Mouse (Mus musculus) intestine, embryonic 15.5 days (tissue): ENCODE measurements at regions not wholly inside any gene's neighbourhood (a gene's known extent, or its start where the extent isn't known, plus 50 kb on each side); places are given as distances from the start of the nearest gene placed in this dataset.

ENCODE experiments used
- ATAC-seq: fragments of 200-750 bp; cut with Nextera tagmentation; 2 replicates; pipeline ENCODE4 v1.8.0; 2017; ENCODE audit warnings: moderate TSS enrichment, moderate library complexity
- H3K27ac ChIP-seq: fragments of 300-500 bp; sonication (generic); 2 replicates; pipeline ENCODE4 v1.5.1; 2015; ENCODE audit warnings: mild to moderate bottlenecking, inconsistent platforms
- H3K27me3 ChIP-seq: fragments of 300-500 bp; sonication (generic); replicated peaks from 2 replicates; pipeline ENCODE4 v1.6.1; 2015; ENCODE audit warnings: inconsistent platforms
- H3K36me3 ChIP-seq: fragments of 300-500 bp; sonication (generic); 2 replicates; pipeline ENCODE4 v1.6.1; 2015; ENCODE audit warnings: inconsistent platforms
- H3K4me1 ChIP-seq: fragments of 300-500 bp; sonication (generic); replicated peaks from 2 replicates; pipeline ENCODE4 v1.6.1; 2015; ENCODE audit warnings: inconsistent platforms
- H3K4me2 ChIP-seq: fragments of 300-500 bp; sonication (generic); replicated peaks from 2 replicates; pipeline ENCODE4 v1.6.1; 2015; ENCODE audit warnings: mild to moderate bottlenecking, inconsistent platforms
- H3K4me3 ChIP-seq: fragments of 300-500 bp; sonication (generic); replicated peaks from 2 replicates; pipeline ENCODE4 v1.5.1; 2015; ENCODE audit warnings: inconsistent platforms
- H3K9ac ChIP-seq: fragments of 300-500 bp; sonication (generic); 2 replicates; pipeline ENCODE4 v1.6.1; 2015; ENCODE audit warnings: inconsistent platforms
- H3K9me3 ChIP-seq: fragments of 300-500 bp; sonication (generic); 2 replicates; pipeline ENCODE4 v1.6.1; 2016; ENCODE audit warnings: inconsistent platforms
- WGBS: fragments of 180-500 bp; shearing (Covaris S2); methylation state at CpG from one replicate; pipeline ENCODE4 v1.1.7; 2015; 5-methylcytosine and 5-hydroxymethylcytosine counted together

- 81% methylated on average over 3 of the region's 3 CpGs for WGBS
Observed at GRCm38 (mm10) chr6:66151786-66152185, 199.4 kb downstream of the 4930544G11Rik start.

DNA sequence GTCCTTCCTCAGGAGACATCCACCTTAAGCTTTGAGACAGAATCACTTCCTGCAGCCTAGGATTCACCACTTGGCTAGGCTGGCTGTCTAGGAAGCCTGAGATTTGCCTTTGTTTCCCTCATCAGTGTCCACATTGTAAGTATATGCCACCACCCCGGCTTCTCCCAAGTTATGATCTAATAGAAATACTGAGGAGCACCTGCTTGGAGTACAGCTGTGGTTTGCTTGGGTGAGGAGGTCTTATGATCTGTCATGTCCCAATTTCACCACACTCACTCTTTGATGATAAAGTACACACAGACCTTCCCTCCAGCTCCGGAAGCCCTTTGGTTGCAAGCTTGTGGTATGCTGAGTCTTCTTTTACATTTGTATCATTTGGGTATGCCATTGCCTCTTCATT is 202.4 kb downstream of the 4930544G11Rik start:
- Histone ChIP-seq H3K4me1 (no peaks in the 10 kb centered on the region), H3K27ac (no peak overlapping the region), H3K27me3 (no peaks in the 10 kb centered on the region), H3K36me3 (no peaks in the 10 kb centered on the region), H3K4me3 (no peak overlapping the region), H3K4me2 (no peak overlapping the region), H3K9ac (no peak overlapping the region), H3K9me3 (no peaks in the 10 kb centered on the region)
- ATAC-seq, result no peak
- 90% methylated on average over 2 of the region's 2 CpGs for WGBS

More at GRCm38 (mm10) chr6:66151786-66152185, 199.4 kb downstream of the 4930544G11Rik start:
- no peak overlapping the region for H3K4me2 ChIP-seq
- no peak for ATAC-seq
- H3K4me1 ChIP-seq, result no peaks in the 10 kb centered on the region
- H3K27me3 ChIP-seq, result no peaks in the 10 kb centered on the region
- H3K27ac ChIP-seq, result no peak overlapping the region
- no peak overlapping the region for H3K9ac ChIP-seq
- no peak overlapping the region for H3K4me3 ChIP-seq
- no peaks in the 10 kb centered on the region for H3K9me3 ChIP-seq
- H3K36me3 ChIP-seq, result no peaks in the 10 kb centered on the region

GRCm38 (mm10) chr6:66160805-66161204 is 208.4 kb downstream of the 4930544G11Rik start:
- H3K9me3 ChIP-seq, result no peaks in the 10 kb centered on the region
- 47% methylated on average over 2 of the region's 2 CpGs for WGBS
- no peak overlapping the region for H3K4me3 ChIP-seq
- H3K4me2 ChIP-seq, result no peak overlapping the region
- no peak overlapping the region for H3K9ac ChIP-seq
- H3K4me1 ChIP-seq, result no peaks in the 10 kb centered on the region
- H3K27me3 ChIP-seq, result no peaks in the 10 kb centered on the region
- no peak overlapping the region for H3K27ac ChIP-seq
- H3K36me3 ChIP-seq, result no peaks in the 10 kb centered on the region
- no peak for ATAC-seq

DNA sequence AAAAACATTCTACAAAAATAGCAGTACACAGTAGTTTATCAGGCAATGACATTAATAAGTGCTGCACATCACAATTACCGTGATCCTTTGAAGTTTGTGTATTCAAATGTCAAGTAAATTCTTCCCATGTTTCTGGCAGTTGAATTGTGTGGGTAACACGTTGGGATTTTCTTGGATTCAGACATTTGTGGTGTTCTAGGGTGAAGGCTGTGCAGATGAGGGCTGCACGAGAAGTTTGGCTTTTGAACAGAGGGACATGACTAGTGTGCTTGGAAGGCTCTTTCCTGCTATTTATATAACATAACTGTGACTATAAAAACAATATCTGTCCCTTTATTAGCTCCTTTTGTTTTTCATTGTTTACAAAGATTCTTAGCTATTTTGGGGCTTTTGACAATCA is 216.5 kb downstream of the 4930544G11Rik start:
- Histone ChIP-seq H3K27me3 (no peaks in the 10 kb centered on the region), H3K27ac (no peak overlapping the region), H3K9ac (no peak overlapping the region), H3K36me3 (no peaks in the 10 kb centered on the region), H3K4me2 (no peak overlapping the region), H3K4me3 (no peak overlapping the region), H3K4me1 (no peaks in the 10 kb centered on the region), H3K9me3 (no peaks in the 10 kb centered on the region)
- 60% methylated on average over 3 of the region's 3 CpGs for WGBS
- no peak for ATAC-seq

DNA sequence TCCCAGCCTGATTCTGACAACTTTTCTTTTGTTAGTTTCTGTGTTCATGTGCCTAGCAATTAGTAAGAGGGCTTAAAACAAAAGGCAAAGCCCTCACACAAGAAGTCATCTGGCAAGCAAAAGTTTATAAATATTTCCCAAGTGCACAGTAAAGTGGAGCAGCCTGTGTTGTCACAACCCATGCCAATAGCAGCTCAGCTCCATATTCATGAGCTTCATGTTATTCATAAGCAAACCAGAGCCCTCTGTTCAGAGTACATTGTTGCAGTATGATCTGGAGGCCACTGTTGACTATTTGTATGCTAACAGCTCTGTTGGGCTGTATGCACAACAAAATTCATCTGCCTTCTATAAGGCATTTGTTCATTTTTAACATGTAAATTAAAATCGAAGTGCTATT is 245.6 kb downstream of the 4930544G11Rik start:
- no peaks in the 10 kb centered on the region for H3K36me3 ChIP-seq
- no peak overlapping the region for H3K4me3 ChIP-seq
- WGBS, result 68% methylated on average over 1 of the region's 1 CpGs
- H3K9ac ChIP-seq, result no peak overlapping the region
- no peak overlapping the region for H3K4me2 ChIP-seq
- no peak for ATAC-seq
- H3K9me3 ChIP-seq, result no peaks in the 10 kb centered on the region
- H3K27me3 ChIP-seq, result no peaks in the 10 kb centered on the region
- peaks cover 5% of the 10 kb centered on the region; the same call in 1 of the 2 replicates for H3K4me1 ChIP-seq
- H3K27ac ChIP-seq, result no peak overlapping the region

DNA sequence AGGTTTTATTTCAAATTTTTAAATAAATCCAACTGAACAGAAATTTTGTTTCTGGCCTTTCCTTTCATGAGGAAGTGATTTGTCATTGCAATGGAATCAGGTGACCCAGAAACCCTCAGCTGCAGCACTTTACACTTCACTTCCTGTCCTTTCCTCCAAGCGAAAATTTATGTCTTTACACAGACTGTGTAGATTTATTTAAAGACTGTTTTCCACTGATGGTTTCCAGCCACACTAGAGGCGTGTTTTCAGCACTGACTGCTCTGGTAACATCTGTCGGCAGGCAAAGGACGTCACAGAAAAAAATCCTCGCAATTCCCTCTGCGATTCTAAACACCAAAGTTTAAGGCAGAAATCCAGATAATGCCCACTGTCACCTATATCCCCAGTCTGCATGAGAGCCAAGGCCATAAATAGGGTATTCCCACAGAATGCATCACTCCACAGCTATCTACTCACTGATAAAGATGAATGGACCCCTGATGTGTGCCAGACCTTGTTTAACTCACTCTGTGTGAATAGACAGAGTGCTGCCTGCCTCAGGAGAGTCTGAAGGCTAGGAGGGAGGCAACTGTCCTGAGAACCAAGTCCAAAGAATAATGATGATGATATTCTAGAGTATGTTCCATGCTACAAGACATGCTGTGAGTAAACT is 247.9 kb downstream of the 4930544G11Rik start:
- Histone ChIP-seq H3K4me3 (no peak overlapping the region), H3K4me2 (no peak overlapping the region), H3K4me1 (peaks cover 5% of the 10 kb centered on the region; the same call in 1 of the 2 replicates), H3K9me3 (no peaks in the 10 kb centered on the region), H3K27me3 (no peaks in the 10 kb centered on the region), H3K36me3 (no peaks in the 10 kb centered on the region), H3K9ac (no peak overlapping the region), H3K27ac (peak overlapping the region; percentile 54; the same call in 1 of the 2 replicates)
- 26% methylated on average over 6 of the region's 6 CpGs for WGBS
- ATAC-seq, result peak; percentile 67; the same call in 1 of the 2 replicates

- WGBS, result 54% methylated on average over 5 of the region's 5 CpGs
- H3K9me3 ChIP-seq, result no peaks in the 10 kb centered on the region
- ATAC-seq, result no peak
- no peak overlapping the region for H3K27ac ChIP-seq
- H3K4me2 ChIP-seq, result no peak overlapping the region
- H3K4me1 ChIP-seq, result no peaks in the 10 kb centered on the region
- no peaks in the 10 kb centered on the region for H3K27me3 ChIP-seq
- no peaks in the 10 kb centered on the region for H3K36me3 ChIP-seq
- H3K9ac ChIP-seq, result no peak overlapping the region
- H3K4me3 ChIP-seq, result no peak overlapping the region
Observed at GRCm38 (mm10) chr6:66206197-66206925, 254.0 kb downstream of the 4930544G11Rik start.

DNA sequence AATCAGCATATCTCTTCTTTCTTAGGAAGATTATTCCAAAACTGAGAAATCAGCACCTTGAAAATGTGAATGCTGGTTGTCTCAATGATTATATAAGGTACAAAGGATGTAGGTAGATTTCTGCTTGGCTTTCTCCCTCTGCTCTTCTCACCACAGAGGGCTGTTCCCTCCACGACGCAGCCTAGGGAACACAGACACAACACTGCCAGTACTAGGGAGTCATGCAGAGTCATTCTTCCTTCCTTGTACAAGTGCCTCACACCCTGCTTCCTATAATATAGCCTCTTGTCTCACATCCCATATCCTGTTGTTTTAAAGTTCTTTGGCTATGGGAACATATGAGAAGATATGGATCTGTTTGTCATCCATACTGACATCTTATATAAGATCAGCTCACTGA is 265.1 kb downstream of the 4930544G11Rik start:
- H3K4me1 ChIP-seq, result no peaks in the 10 kb centered on the region
- H3K4me2 ChIP-seq, result no peak overlapping the region
- 59% methylated on average over 2 of the region's 2 CpGs for WGBS
- no peaks in the 10 kb centered on the region for H3K27me3 ChIP-seq
- no peak for ATAC-seq
- H3K27ac ChIP-seq, result no peak overlapping the region
- no peak overlapping the region for H3K9ac ChIP-seq
- no peaks in the 10 kb centered on the region for H3K36me3 ChIP-seq
- no peak overlapping the region for H3K4me3 ChIP-seq
- no peaks in the 10 kb centered on the region for H3K9me3 ChIP-seq

GRCm38 (mm10) chr6:66224164-66224903 is 271.9 kb downstream of the 4930544G11Rik start:
- Histone ChIP-seq H3K27me3 (no peaks in the 10 kb centered on the region), H3K27ac (no peak overlapping the region), H3K9me3 (no peaks in the 10 kb centered on the region), H3K9ac (no peak overlapping the region), H3K4me1 (no peaks in the 10 kb centered on the region), H3K4me2 (no peak overlapping the region), H3K4me3 (no peak overlapping the region), H3K36me3 (no peaks in the 10 kb centered on the region)
- WGBS, result 54% methylated on average over 4 of the region's 4 CpGs
- no peak; the same call in 1 of the 2 replicates for ATAC-seq

DNA sequence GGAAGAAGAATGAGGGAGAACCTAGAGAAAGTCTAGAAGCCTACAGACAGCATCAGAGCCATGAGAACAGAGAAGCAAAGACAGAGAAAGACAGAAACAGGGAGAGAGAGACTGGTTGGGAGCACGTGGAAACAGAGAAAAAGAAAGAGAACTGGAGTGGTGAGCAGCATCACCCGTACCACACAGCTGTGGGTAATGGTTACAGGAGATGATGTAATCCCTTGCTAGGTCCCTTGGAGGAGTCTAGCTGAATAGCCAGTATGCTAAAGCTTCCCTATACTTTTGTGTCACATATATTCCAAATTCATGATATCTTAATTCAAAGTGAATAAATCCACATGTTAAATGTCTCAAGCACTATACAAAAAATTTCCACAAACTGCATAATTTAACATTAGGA is 284.0 kb downstream of the 4930544G11Rik start:
- H3K4me2 ChIP-seq, result no peak overlapping the region
- 52% methylated on average over 2 of the region's 2 CpGs for WGBS

DNA sequence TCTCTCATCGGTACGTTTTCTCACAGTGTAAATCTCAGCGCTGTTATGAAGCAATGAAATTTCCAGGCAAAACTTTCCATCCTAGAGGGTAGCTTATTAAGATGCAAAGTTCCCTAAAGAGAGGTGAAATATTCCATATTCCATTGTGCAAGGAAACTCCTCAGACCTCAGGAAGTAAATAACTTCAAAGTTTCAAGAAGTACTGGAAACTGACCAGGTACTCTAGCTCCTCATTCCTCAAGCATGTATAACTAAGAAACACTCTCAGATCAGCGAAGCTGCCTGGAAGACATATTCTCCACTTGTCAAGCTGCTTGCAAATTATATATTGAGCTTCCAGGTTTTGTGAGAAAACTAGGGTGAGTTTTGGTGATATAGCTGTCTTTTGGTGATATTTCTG is 279.8 kb upstream of the Mad2l1 start:
- H3K9me3 ChIP-seq, result no peaks in the 10 kb centered on the region
- no peaks in the 10 kb centered on the region for H3K27me3 ChIP-seq
- 64% methylated on average over 4 of the region's 4 CpGs for WGBS
- no peak for ATAC-seq
- H3K4me1 ChIP-seq, result no peaks in the 10 kb centered on the region
- H3K9ac ChIP-seq, result no peak overlapping the region
- H3K4me2 ChIP-seq, result no peak overlapping the region
- H3K36me3 ChIP-seq, result no peaks in the 10 kb centered on the region
- no peak overlapping the region for H3K4me3 ChIP-seq
- no peak overlapping the region for H3K27ac ChIP-seq

More for the DNA sequence above, 284.0 kb downstream of the 4930544G11Rik start:
- Histone ChIP-seq H3K27me3 (no peaks in the 10 kb centered on the region), H3K27ac (no peak overlapping the region), H3K9ac (no peak overlapping the region), H3K4me1 (no peaks in the 10 kb centered on the region), H3K9me3 (no peaks in the 10 kb centered on the region), H3K4me3 (no peak overlapping the region), H3K36me3 (no peaks in the 10 kb centered on the region)
- no peak for ATAC-seq

DNA sequence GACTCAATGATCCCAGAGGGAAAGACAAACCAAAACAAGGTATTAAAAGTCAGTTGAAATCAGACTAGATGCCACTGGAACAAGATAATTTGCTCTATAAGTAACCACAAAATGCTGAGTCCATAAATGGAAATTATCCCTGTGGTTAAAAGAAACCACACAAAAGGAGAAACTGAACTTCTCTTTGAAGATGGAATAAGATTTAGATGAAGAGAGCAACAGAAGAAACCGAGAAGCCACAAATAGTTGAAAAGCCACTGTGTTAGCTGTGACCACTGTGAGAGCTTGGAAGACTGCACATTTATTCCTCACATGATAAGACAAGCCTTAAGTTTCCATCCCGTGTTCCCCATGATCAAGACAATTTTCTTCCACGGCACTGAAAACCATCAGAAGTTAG is 271.8 kb upstream of the Mad2l1 start:
- Histone ChIP-seq H3K4me3 (no peak overlapping the region), H3K36me3 (no peaks in the 10 kb centered on the region), H3K4me1 (no peaks in the 10 kb centered on the region), H3K9ac (no peak overlapping the region), H3K9me3 (no peaks in the 10 kb centered on the region), H3K27me3 (no peaks in the 10 kb centered on the region), H3K4me2 (no peak overlapping the region), H3K27ac (no peak overlapping the region)
- ATAC-seq, result no peak
- WGBS, result 80% methylated on average over 3 of the region's 3 CpGs
